Mouse (Mus musculus) stomach, embryonic 16.5 days (tissue): ENCODE data around the gene Mical2. TPM values are rescaled to one million over a fixed set of nuclear protein-coding genes. Genes with fewer than 3 reads are reported as not detected.

Experiments
- ATAC-seq: fragments of 200-750 bp; cut with Nextera tagmentation; 2 replicates; pipeline ENCODE4 v1.8.0; 2017; ENCODE audit warnings: moderate number of reproducible peaks, moderate TSS enrichment; ENCODE audit not compliant: insufficient read depth, low FRiP score
- H3K27ac ChIP-seq: fragments of 300-500 bp; sonication (generic); 2 replicates; pipeline ENCODE4 v1.5.1; 2014; ENCODE audit warnings: low read length
- H3K27me3 ChIP-seq: fragments of 300-500 bp; sonication (generic); 2 replicates; pipeline ENCODE4 v1.6.1; 2014; ENCODE audit warnings: low read length, control low read depth, mixed read lengths; ENCODE audit not compliant: control insufficient read depth, insufficient read depth
- H3K36me3 ChIP-seq: fragments of 300-500 bp; sonication (generic); 2 replicates; pipeline ENCODE4 v1.6.1; 2014; ENCODE audit warnings: low read length; ENCODE audit not compliant: control insufficient read depth, insufficient read depth
- H3K4me1 ChIP-seq: fragments of 300-500 bp; sonication (generic); 2 replicates; pipeline ENCODE4 v1.6.1; 2014; ENCODE audit warnings: low read length, control low read depth, mixed read lengths; ENCODE audit not compliant: control insufficient read depth, insufficient read depth
- H3K4me2 ChIP-seq: fragments of 300-500 bp; sonication (generic); 2 replicates; pipeline ENCODE4 v1.6.1; 2014; ENCODE audit warnings: low read depth, low read length, mixed read lengths
- H3K4me3 ChIP-seq: fragments of 300-500 bp; sonication (generic); replicated peaks from 2 replicates; pipeline ENCODE4 v1.5.1; 2014; ENCODE audit warnings: mild to moderate bottlenecking, low read length
- H3K9ac ChIP-seq: fragments of 300-500 bp; sonication (generic); 2 replicates; pipeline ENCODE4 v1.6.1; 2014; ENCODE audit warnings: low read length
- H3K9me3 ChIP-seq: fragments of 300-500 bp; sonication (generic); replicated peaks from 2 replicates; pipeline ENCODE4 v1.6.1; 2016; ENCODE audit warnings: low read length, control low read depth; ENCODE audit not compliant: control insufficient read depth
- WGBS: fragments of 180-500 bp; shearing (Covaris S2); extraction: QIAGEN DNeasy Blood & Tissue Kit; methylation state at CpG from one replicate; pipeline ENCODE4 v1.1.7; 2014; 5-methylcytosine and 5-hydroxymethylcytosine counted together
- polyA plus RNA-seq: library from polyadenylated mRNA; unstranded; fragments of >200 nt; fragmentation: Nextera tagmentation; extraction: Ambion mirVana; gene quantifications from 2 replicates; pipeline ENCODE4 v1.2.1, GENCODE M21; 2015

Gene Mical2
- polyA plus RNA-seq, 1 experiment from 2014 or later = 13.2 TPM

DNA sequence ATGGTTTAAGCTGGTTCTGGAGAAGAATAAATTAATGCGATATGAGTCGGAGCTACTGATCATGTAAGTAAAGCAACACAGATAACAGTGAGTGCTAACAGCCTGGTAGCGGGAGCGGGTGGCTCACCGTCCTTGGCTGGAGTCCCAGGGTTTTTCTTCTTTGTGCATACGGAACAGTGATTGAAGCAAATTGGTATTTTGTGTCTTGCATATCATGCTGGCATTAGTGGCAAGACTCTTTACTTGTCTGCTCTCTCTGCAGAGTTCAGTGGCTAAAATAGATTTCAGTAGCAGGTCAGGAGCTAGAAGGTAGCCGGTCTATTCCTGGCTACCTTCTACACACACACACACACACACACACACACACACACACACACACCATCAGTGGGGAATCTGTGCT lies 181.9 kb downstream of the Mical2 start:
- no peaks in the 10 kb centered on the region for H3K4me1 ChIP-seq
- H3K9ac ChIP-seq = no peak overlapping the region
- H3K27ac ChIP-seq = no peak overlapping the region
- ATAC-seq = no peak
- H3K4me2 ChIP-seq = no peak overlapping the region
- H3K36me3 ChIP-seq = no peaks in the 10 kb centered on the region
- H3K4me3 ChIP-seq = no peak overlapping the region
- WGBS = 54% methylated on average over 7 of the region's 7 CpGs
- no peaks in the 10 kb centered on the region for H3K27me3 ChIP-seq
- H3K9me3 ChIP-seq = no peaks in the 10 kb centered on the region

GRCm38 (mm10) chr7:112409991-112410390 lies 184.3 kb downstream of the Mical2 start:
- H3K4me2 ChIP-seq = no peak overlapping the region
- H3K9ac ChIP-seq = no peak overlapping the region
- no peaks in the 10 kb centered on the region for H3K4me1 ChIP-seq
- H3K9me3 ChIP-seq = no peaks in the 10 kb centered on the region
- ATAC-seq = no peak
- no peaks in the 10 kb centered on the region for H3K36me3 ChIP-seq
- 88% methylated on average over 3 of the region's 3 CpGs for WGBS
- no peak overlapping the region for H3K4me3 ChIP-seq
- no peaks in the 10 kb centered on the region for H3K27me3 ChIP-seq
- no peak overlapping the region for H3K27ac ChIP-seq

DNA sequence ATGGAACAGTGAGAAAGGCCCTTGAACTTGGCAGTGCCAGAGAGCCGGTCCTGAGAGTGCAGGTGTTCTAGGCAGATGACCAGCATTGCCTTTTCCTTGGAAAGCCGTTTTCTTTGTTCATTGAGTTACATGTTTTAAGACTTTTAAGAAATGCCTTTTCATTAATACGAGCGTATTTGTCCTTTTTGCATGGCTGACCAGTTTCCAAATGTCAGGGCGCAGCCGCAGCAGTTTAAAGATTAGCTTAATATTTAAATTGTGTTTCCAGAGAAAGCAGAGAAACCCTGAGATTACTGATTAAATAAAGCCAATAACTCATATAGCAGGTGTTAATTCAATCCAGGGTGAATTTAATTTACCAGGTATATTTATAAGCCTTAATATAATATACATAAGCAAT lies 187.6 kb downstream of the Mical2 start:
- Histone ChIP-seq H3K27me3 (no peaks in the 10 kb centered on the region), H3K4me1 (peaks cover 8% of the 10 kb centered on the region; the same call in 1 of the 2 replicates), H3K27ac (no peak overlapping the region), H3K9me3 (no peaks in the 10 kb centered on the region), H3K4me3 (no peak overlapping the region), H3K9ac (no peak overlapping the region), H3K36me3 (no peaks in the 10 kb centered on the region), H3K4me2 (no peak overlapping the region)
- 60% methylated on average over 6 of the region's 6 CpGs for WGBS
- ATAC-seq = no peak

DNA sequence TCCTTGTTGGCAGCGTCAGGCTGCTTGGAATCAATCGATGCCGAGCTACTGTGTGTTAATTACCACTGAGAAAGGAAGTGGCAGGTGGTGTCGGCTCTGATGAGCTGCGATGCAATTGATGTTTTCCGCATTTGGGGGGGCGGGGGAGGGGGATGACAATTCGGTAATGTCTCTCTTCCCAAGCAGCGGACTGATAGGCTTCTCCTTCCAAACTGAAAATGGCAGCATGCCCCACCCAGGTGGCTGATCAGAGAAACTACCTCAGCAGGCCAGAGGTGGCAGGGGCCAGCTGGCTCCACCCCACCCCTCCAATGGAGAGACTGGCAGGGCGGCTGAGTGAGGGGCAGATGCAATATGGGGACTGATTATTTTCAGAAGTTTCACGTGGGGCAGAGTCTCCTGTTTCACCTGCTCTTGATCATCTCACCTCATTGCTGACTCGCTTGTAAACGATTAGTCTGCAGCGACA lies 190.4 kb downstream of the Mical2 start:
- Histone ChIP-seq H3K4me1 (peaks cover 8% of the 10 kb centered on the region; the same call in 1 of the 2 replicates), H3K27me3 (no peaks in the 10 kb centered on the region), H3K9me3 (no peaks in the 10 kb centered on the region), H3K27ac (peak overlapping the region; percentile 17; the same call in 1 of the 2 replicates), H3K4me2 (peak overlapping the region; percentile 30), H3K9ac (peak overlapping the region; percentile 9; the same call in 1 of the 2 replicates), H3K36me3 (no peaks in the 10 kb centered on the region), H3K4me3 (no peak overlapping the region)
- 18% methylated on average over 14 of the region's 14 CpGs for WGBS
- ATAC-seq = no peak

DNA sequence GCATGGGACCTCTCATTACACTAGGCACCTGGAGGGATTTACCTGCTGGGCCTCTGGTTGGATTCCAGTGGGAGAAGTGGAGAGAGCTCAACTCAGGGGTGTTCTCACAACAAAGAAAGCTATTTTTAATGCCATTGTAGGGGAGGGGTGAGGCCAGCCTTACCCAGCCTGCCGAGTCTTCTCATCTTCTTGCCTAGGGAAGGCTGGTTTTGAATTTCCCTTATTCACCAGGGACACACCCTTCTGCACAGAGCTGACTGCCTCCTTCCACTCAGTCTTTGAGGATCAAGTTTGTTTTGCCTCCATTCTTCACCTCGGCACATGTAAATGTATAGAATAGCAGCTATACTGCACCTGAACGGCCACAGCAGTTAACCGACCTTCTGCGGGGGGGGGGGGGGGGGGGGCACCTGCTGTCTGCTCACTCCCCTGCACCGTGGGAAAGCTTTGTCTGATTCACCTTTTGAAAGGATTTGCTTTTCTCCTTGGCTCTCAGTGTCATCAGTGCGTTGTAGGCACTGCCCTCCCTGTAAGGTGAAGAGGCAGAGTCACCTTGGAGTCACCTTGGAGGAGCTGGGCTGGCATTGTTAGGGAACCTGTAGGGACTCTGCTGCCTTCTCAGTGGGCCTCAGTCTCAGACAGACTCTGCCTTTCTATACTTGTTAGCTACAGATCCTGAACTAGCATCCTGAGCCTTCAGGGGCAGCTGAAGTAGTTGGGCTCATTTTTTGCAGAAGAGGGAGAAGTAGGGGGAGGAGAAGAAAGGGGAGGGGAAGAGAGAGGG lies 191.3 kb downstream of the Mical2 start:
- no peak overlapping the region for H3K4me2 ChIP-seq
- peak; percentile 68; the same call in 1 of the 2 replicates for ATAC-seq

DNA sequence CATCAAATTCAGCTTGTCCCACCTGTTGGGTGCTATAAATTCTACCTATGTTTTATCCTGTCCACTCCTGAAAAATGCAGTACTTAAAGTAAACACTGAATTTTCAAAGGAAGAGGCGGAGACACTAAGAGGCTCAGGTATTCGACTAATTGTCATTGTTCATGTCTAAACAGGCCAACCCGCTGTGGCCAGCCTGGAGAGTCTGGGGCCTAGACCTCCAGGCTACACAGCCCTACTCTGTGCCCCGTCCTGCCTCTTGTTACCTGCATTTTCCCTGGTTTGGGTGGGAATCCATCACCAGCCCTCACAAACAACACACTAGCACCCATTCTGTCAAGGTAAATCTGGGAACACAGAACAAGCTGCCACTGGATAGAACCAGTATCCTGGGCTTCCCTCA lies 191.9 kb downstream of the Mical2 start:
- WGBS = 68% methylated on average over 4 of the region's 4 CpGs
- Histone ChIP-seq H3K27ac (peak overlapping the region; percentile 17; the same call in 1 of the 2 replicates), H3K9me3 (no peaks in the 10 kb centered on the region), H3K36me3 (no peaks in the 10 kb centered on the region), H3K4me1 (peaks cover 8% of the 10 kb centered on the region; the same call in 1 of the 2 replicates), H3K4me2 (no peak overlapping the region), H3K4me3 (no peak overlapping the region), H3K27me3 (no peaks in the 10 kb centered on the region), H3K9ac (no peak overlapping the region)
- ATAC-seq = no peak

More for the DNA sequence above, 191.3 kb downstream of the Mical2 start:
- H3K9me3 ChIP-seq = no peaks in the 10 kb centered on the region
- H3K4me3 ChIP-seq = no peak overlapping the region
- H3K9ac ChIP-seq = no peak overlapping the region
- H3K27me3 ChIP-seq = no peaks in the 10 kb centered on the region
- 21% methylated on average over 6 of the region's 7 CpGs for WGBS
- H3K4me1 ChIP-seq = peaks cover 8% of the 10 kb centered on the region; the same call in 1 of the 2 replicates
- H3K36me3 ChIP-seq = no peaks in the 10 kb centered on the region
- peak overlapping the region; percentile 17 for H3K27ac ChIP-seq

GRCm38 (mm10) chr7:112423438-112423837 lies 197.8 kb downstream of the Mical2 start:
- no peak overlapping the region for H3K4me2 ChIP-seq
- no peak overlapping the region for H3K9ac ChIP-seq
- no peak overlapping the region for H3K4me3 ChIP-seq
- H3K9me3 ChIP-seq = no peaks in the 10 kb centered on the region
- no peaks in the 10 kb centered on the region for H3K36me3 ChIP-seq
- no peak for ATAC-seq
- H3K27me3 ChIP-seq = no peaks in the 10 kb centered on the region
- 43% methylated on average over 4 of the region's 4 CpGs for WGBS
- H3K27ac ChIP-seq = 0 out of 2 replicates have a peak overlapping the region, but pooled peaks have one; percentile 54
- peaks cover 12% of the 10 kb centered on the region for H3K4me1 ChIP-seq

DNA sequence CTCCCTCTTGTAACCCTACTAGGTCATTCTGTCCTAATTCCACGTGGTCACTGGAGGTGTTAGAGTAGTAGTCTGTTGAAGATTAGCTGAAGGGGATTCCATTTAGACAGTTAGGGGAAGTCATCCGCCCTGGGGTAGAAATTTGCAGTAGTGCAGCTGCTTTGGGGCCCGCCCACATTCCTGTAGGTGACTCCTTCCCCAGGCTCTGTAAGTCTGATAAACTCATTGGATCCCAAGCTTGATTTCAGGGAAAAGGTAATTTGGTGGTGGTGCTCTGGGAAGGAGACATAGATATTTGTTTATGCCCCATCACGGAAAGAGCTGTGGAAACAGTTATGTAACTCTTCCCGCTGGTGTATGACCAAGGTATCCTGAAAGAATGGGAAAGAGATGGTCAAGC lies 201.2 kb downstream of the Mical2 start:
- 39% methylated on average over 5 of the region's 5 CpGs for WGBS
- Histone ChIP-seq H3K4me2 (peak overlapping the region; percentile 61), H3K36me3 (no peaks in the 10 kb centered on the region), H3K9me3 (no peaks in the 10 kb centered on the region), H3K27me3 (no peaks in the 10 kb centered on the region), H3K9ac (peak overlapping the region; percentile 99), H3K27ac (peak overlapping the region; percentile 100), H3K4me1 (peaks cover 12% of the 10 kb centered on the region), H3K4me3 (peak overlapping the region; percentile 89)
- no peak for ATAC-seq

- peak within 1 kb of the TSS; percentile 89 for H3K4me3 ChIP-seq
- under 1% methylated on average over 48 of the region's 49 CpGs for WGBS
- ATAC-seq = peak; percentile 83
Observed at GRCm38 (mm10) chr7:112427357-112428157, 201.9 kb downstream of the Mical2 start, which contains the start of gene Parva. Gene Parva, plus strand, starts transcription at chr7:112427505.

More at GRCm38 (mm10) chr7:112427357-112428157, 201.9 kb downstream of the Mical2 start, which contains the start of gene Parva:
- H3K27me3 ChIP-seq = no peaks in the 10 kb centered on the region
- peaks cover 12% of the 10 kb centered on the region for H3K4me1 ChIP-seq
- H3K27ac ChIP-seq = peak within 1 kb of the TSS; percentile 100
- no peaks in the 10 kb centered on the region for H3K36me3 ChIP-seq
- H3K4me2 ChIP-seq = peak within 1 kb of the TSS; percentile 61
- H3K9me3 ChIP-seq = no peaks in the 10 kb centered on the region
- peak within 1 kb of the TSS; percentile 99 for H3K9ac ChIP-seq
